Mouse (Mus musculus) embryonic fibroblast, embryonic 13.5 days (primary cell): ENCODE data around the gene Cxcl3. TPM values are rescaled to one million over a fixed set of nuclear protein-coding genes. Genes with fewer than 3 reads are reported as not detected.

Experiments
- H3K27ac ChIP-seq: 2 replicates; pipeline ENCODE4 v1.5.1; 2012; ENCODE audit warnings: low read length, control low read depth, inconsistent platforms; ENCODE audit not compliant: insufficient read depth
- H3K4me1 ChIP-seq: 2 replicates; pipeline ENCODE4 v1.6.1; 2011; ENCODE audit warnings: low read length; ENCODE audit not compliant: control insufficient read depth, insufficient read depth
- H3K4me3 ChIP-seq: 2 replicates; pipeline ENCODE4 v1.5.1; 2011; ENCODE audit warnings: mild to moderate bottlenecking, control low read depth, low read length; ENCODE audit not compliant: insufficient read depth
- CTCF ChIP-seq: IDR thresholded peaks from 2 replicates; pipeline ENCODE4 v1.5.1; 2011; ENCODE audit warnings: mild to moderate bottlenecking, control low read depth, low read length, moderate library complexity, borderline replicate concordance; ENCODE audit not compliant: insufficient read depth
- POLR2A ChIP-seq: IDR thresholded peaks from 2 replicates; pipeline ENCODE4 v1.6.1; 2011; ENCODE audit warnings: low read depth, mild to moderate bottlenecking, control low read depth, low read length, moderate library complexity
- polyA plus RNA-seq: library from polyadenylated mRNA; stranded (reverse); fragments of >200 nt; gene quantifications from 2 replicates; pipeline ENCODE4 v1.2.4, GENCODE M21; 2011; ENCODE audit warnings: low read depth; ENCODE audit not compliant: missing spikeins, insufficient read length

The Cxcl3 gene
- polyA plus RNA-seq, 1 experiment = 2.8 TPM

GRCm38 (mm10) chr5:90763912-90764665 lies 21.8 kb upstream of the Cxcl3 start:
- Histone ChIP-seq H3K27ac (peak overlapping the region; percentile 91), H3K4me1 (peaks cover 13% of the 10 kb centered on the region; the same call in 1 of the 2 replicates), H3K4me3 (no peak overlapping the region)
- TF ChIP-seq CTCF (no peak), POLR2A (no peak; the same call in 1 of the 2 replicates)

DNA sequence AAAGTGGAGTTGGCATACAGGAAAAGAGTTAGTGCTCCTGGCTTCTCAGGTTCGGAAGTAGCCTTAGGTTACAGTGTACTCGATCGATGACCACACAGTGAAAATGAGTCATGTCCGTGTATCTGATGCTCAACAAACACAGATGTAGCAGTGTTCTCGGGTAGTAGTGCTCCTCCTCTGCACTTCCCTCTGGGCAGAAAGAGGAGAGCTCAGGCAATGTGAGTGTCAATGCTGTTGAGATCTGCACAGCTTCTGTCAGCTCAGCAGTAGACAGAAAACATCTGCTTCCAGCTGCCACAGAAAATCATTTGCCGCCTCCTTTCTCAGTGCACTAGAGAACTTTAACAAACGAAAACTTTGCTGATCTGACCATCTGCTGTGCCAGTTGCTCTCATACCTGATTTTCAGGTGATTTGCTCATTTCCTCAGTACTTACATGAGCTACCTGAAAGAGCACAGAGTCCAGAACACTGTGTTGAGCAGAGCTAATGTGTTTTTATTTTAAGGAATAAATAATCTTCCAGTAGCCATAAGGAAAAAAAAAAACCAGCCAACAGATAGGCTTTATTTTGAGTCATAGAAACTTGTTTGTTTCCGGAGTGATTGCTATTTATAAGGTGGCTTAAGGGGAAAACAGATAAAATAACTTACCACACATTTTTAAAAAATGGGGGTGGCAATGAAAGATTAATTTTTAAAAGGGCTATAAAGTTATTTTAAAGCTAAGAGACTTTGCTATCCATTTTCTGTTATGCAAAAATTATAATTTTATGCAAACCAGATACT lies 19.9 kb upstream of the Cxcl3 start:
- Histone ChIP-seq H3K4me3 (no peak overlapping the region), H3K4me1 (peaks cover 13% of the 10 kb centered on the region; the same call in 1 of the 2 replicates), H3K27ac (no peak overlapping the region)
- TF ChIP-seq POLR2A (no peak), CTCF (no peak)

DNA sequence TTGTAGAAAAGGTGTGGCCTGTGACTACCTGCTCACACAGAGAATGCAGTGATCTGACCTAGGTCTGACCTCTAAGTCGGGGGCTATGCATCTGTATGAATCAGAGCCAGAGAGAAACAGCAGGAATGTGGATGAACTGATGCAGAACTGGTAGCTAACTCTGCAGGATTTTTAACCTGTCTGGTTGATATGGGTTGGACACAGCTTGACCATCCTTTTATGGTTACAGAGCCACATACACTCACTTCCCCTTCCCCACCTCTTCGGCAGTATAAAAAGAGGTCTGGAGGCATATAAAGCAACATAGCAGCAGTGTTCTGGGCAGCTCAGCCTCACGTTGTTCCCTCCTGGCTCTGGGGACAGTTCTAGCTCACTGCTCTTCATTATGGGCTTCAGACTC lies 17.7 kb upstream of the Cxcl3 start, which contains the start of gene Ppbp:
Gene Ppbp, plus strand, starts transcription at position 301 of the 400 bp plus-strand sequence.
- H3K27ac ChIP-seq = no peak within 1 kb of the TSS
- TF ChIP-seq CTCF (no peak), POLR2A (no peak)

DNA sequence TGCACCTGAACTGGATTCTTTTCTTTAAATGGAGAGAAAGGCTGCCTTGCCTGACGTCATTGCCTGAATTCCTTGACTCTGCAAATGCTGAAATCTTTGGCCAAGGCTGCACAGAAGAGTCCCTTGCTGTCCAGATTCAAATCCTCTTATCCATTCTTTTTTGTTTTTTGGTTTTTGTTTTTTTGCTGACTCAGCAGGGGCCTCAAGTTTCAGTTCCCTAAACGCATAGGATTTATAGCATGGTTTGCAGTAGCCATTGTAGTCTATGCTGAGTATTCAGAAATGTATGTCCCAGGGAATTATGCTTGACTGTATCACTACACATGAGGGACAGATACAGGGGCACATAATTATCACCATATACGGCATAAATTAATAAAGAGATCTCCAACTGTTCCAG lies 14.5 kb upstream of the Cxcl3 start:
- no peak overlapping the region for H3K27ac ChIP-seq
- TF ChIP-seq POLR2A (no peak), CTCF (no peak)
- H3K4me1 ChIP-seq = no peaks in the 10 kb centered on the region
- H3K4me3 ChIP-seq = no peak overlapping the region

More for the DNA sequence above, 17.7 kb upstream of the Cxcl3 start, which contains the start of gene Ppbp:
- H3K4me1 ChIP-seq = peaks cover 13% of the 10 kb centered on the region; the same call in 1 of the 2 replicates
- H3K4me3 ChIP-seq = no peak within 1 kb of the TSS

DNA sequence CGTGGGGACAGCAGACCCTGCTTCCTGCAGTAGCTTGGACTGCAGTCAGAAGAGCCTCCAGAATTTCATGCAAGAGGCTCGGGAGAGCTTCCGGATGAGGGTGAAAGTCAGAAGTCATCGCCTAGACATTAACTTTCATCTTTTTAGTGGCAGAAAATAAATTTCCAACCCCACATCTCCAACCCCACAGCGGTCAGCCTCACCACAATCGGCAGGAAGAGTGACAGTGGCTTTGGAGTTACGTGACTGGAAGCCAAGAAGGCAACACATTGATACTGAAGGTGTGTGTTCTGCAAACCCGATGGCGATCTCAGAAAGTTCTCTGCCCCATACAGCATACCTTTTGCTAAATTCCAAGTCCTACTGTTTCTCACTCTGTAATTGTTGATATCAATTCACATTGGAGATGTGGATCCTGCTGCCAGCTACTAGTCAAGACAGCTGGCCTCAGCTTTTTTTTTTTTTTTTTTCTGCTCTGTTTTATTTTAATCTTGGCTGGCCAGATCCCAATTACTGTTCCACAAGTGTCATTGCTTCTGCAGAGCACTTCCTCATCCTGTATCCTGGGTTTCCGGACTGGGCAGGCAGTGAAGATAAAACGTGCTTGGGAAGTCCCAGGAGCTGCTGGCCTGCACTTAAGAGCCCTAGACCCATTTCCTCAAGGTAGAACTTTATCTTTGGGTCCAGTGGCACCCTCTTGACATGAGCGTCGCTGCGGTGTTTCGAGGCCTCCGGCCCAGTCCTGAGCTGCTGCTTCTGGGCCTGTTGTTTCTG lies 13.8 kb upstream of the Cxcl3 start, which contains the start of gene Pf4:
Gene Pf4, plus strand, starts transcription at position 556 of the 774 bp plus-strand sequence.
- TF ChIP-seq POLR2A = no peak
- no peak for TF ChIP-seq CTCF
- H3K4me3 ChIP-seq = no peak within 1 kb of the TSS
- H3K4me1 ChIP-seq = no peaks in the 10 kb centered on the region
- no peak within 1 kb of the TSS for H3K27ac ChIP-seq

GRCm38 (mm10) chr5:90775562-90775961 lies 10.3 kb upstream of the Cxcl3 start:
- TF ChIP-seq CTCF = no peak
- TF ChIP-seq POLR2A = no peak

GRCm38 (mm10) chr5:90777621-90778020 lies 8.3 kb upstream of the Cxcl3 start:
- Histone ChIP-seq H3K27ac (no peak overlapping the region), H3K4me3 (no peak overlapping the region), H3K4me1 (no peaks in the 10 kb centered on the region; the same call in 1 of the 2 replicates)
- TF ChIP-seq CTCF (no peak), POLR2A (no peak)

More at GRCm38 (mm10) chr5:90775562-90775961, 10.3 kb upstream of the Cxcl3 start:
- H3K27ac ChIP-seq = no peak overlapping the region
- H3K4me3 ChIP-seq = no peak overlapping the region
- no peaks in the 10 kb centered on the region; the same call in 1 of the 2 replicates for H3K4me1 ChIP-seq

DNA sequence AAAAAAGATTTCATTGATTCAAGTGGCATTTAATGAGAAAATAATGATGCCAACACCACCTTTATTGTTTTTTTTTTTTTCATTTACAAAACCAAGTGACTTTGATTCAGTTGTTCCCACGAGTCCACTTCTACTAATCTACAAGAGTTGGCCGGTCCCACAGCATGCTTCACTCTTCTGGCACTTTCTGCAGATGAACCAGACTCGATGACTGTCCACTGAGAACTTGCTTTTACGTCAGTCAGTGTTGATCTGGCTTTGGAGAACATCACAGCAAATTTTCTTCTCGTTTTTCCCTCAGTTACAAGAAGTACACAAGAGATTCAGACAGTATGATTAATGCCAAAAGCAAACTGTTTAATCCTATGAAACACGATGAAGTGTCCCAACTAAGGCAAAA lies 7.0 kb upstream of the Cxcl3 start:
- 0 out of 2 replicates have a peak overlapping the region, but pooled peaks have one; percentile 14 for H3K27ac ChIP-seq
- H3K4me3 ChIP-seq = no peak overlapping the region
- H3K4me1 ChIP-seq = no peaks in the 10 kb centered on the region; the same call in 1 of the 2 replicates
- TF ChIP-seq CTCF (no peak), POLR2A (no peak)

DNA sequence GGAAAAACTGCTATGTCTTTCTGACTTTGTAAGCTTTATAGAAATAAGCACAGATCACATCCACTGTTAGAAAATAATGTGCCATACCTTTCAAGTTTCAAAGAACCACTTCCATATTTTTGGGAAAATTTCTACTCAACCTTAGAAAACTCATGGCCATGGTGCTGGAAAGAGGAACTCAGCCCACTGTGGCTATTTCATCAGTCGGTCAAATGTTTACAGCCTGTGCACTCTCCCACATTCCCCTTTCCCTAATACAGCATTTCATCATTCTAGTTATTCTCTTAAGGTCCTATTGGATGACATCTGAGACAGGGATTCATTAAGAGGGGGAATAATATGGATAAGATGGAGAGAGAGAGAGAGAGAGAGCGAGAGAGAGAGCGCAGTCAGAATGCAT lies 2.2 kb upstream of the Cxcl3 start:
- H3K27ac ChIP-seq = no peak overlapping the region
- H3K4me3 ChIP-seq = no peak overlapping the region
- H3K4me1 ChIP-seq = no peaks in the 10 kb centered on the region
- TF ChIP-seq CTCF (no peak), POLR2A (no peak)
